Mouse (Mus musculus) thymus, postnatal 4 days (tissue): ENCODE results near the gene Ippk.

Source experiments
- DNase-seq: peaks from one replicate; pipeline ENCODE4 v3.0.0; 2021

The Ippk gene

GRCm38 (mm10) chr13:49420754-49421605 is at the start of gene Ippk:
TSS of gene Ippk (plus strand) at chr13:49421249.
- DNase-seq: peak; percentile 99

GRCm38 (mm10) chr13:49371428-49371899 is 49.6 kb upstream of the Ippk start:
- peak; percentile 77 for DNase-seq

GRCm38 (mm10) chr13:49372370-49373060 is 48.5 kb upstream of the Ippk start:
- DNase-seq: no peak

GRCm38 (mm10) chr13:49374304-49374703 is 46.7 kb upstream of the Ippk start:
- DNase-seq: no peak

- no peak for DNase-seq
Observed at GRCm38 (mm10) chr13:49374730-49375129, 46.3 kb upstream of the Ippk start.

- no peak for DNase-seq
Observed at GRCm38 (mm10) chr13:49377608-49378007, 43.4 kb upstream of the Ippk start.

- no peak for DNase-seq
Observed at GRCm38 (mm10) chr13:49379301-49379700, 41.7 kb upstream of the Ippk start.

GRCm38 (mm10) chr13:49381230-49381629 is 39.8 kb upstream of the Ippk start:
- DNase-seq: peak; percentile 96

- DNase-seq: no peak
Observed at GRCm38 (mm10) chr13:49382997-49383396, 38.1 kb upstream of the Ippk start.

- no peak for DNase-seq
Observed at GRCm38 (mm10) chr13:49384751-49385463, 36.1 kb upstream of the Ippk start.

GRCm38 (mm10) chr13:49391374-49391773 is 29.7 kb upstream of the Ippk start:
- DNase-seq: peak; percentile 60

- no peak for DNase-seq
Observed at GRCm38 (mm10) chr13:49393579-49393978, 27.5 kb upstream of the Ippk start.

GRCm38 (mm10) chr13:49394886-49395447 is 26.1 kb upstream of the Ippk start:
- no peak for DNase-seq

GRCm38 (mm10) chr13:49396798-49397197 is 24.3 kb upstream of the Ippk start:
- DNase-seq: no peak

GRCm38 (mm10) chr13:49398191-49398590 is 22.9 kb upstream of the Ippk start:
- DNase-seq: no peak

- DNase-seq: no peak
Observed at GRCm38 (mm10) chr13:49400139-49400538, 20.9 kb upstream of the Ippk start.

GRCm38 (mm10) chr13:49402628-49403027 is 18.4 kb upstream of the Ippk start:
- no peak for DNase-seq

- no peak for DNase-seq
Observed at GRCm38 (mm10) chr13:49407795-49408194, 13.3 kb upstream of the Ippk start.

GRCm38 (mm10) chr13:49421606-49421917 is 513 bp downstream of the Ippk start:
- no peak for DNase-seq

- no peak for DNase-seq
Observed at GRCm38 (mm10) chr13:49421959-49422358, 910 bp downstream of the Ippk start.

GRCm38 (mm10) chr13:49426736-49427135 is 5.7 kb downstream of the Ippk start:
- DNase-seq: no peak

- DNase-seq: no peak
Observed at GRCm38 (mm10) chr13:49428042-49428675, 7.1 kb downstream of the Ippk start.

GRCm38 (mm10) chr13:49430529-49430928 is 9.5 kb downstream of the Ippk start:
- DNase-seq: no peak
